Mouse (Mus musculus) thymus, adult 2 months (tissue): ENCODE results near the gene Mrc2.

Experiments used
- CTCF ChIP-seq: fragments of 200-500 bp; IDR thresholded peaks from 2 replicates; pipeline ENCODE4 v1.5.1; 2012; ENCODE audit warnings: mild to moderate bottlenecking, control low read depth, low read length, moderate library complexity, borderline replicate concordance; ENCODE audit not compliant: control insufficient read depth, poor library complexity, insufficient read depth; ENCODE audit errors: extremely low read depth
- POLR2A ChIP-seq: fragments of 200-500 bp; IDR thresholded peaks from 2 replicates; pipeline ENCODE4 v1.6.1; 2012; ENCODE audit warnings: mild to moderate bottlenecking, low read length, control low read depth, moderate library complexity; ENCODE audit not compliant: control insufficient read depth, poor library complexity, insufficient read depth; ENCODE audit errors: extremely low read depth

- TF ChIP-seq CTCF, result no peak
- no peak for TF ChIP-seq POLR2A
Observed at GRCm38 (mm10) chr11:105333867-105334670, 41.6 kb downstream of the Mrc2 start.
